In the genomic region with DNA sequence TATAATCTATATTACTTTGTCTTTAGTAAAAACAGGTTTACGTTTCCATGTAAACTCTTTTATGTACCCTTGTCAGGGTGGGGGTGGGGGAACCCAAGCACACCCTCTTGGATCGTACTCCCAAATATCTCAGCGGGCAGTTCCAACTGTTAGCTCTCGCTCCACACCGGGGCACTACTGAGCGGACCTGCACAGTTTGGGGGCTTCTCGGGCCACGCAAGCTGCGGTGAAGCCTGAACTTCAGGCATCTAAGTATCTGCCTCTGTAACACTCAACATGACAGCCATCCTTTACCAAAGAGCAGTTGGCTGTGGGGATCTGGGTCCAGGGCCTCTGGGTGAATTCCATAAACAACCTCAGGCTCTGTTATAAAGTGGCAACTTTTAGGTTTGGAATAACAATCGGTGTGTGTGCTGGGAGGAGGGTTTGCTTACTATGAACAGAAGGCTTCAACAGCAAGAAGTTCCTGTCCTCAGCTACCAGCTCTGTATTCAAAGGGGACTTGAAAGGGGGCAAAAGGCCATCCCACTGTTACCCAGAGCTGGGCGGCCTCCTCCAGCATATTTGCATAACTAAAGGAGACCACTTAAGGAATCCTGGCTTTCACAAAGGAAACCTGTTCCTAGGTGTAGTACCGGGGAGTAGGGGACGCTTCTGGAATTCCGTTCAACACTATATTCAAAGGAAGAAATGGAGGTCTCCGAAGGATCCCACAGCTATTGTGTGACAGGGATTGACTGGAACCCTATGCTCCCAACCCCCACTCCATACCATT, we compare ENCODE assay signal across 18 mouse cellular contexts. TPM values are rescaled to one million over a fixed set of nuclear protein-coding genes. Genes with fewer than 3 reads are reported as not detected.
DNase-seq lines count a peak whose midpoint lies in the region; ATAC-seq and TF ChIP-seq lines count a peak whose summit lies in the region.
"Had no signal": no experiment of that assay in that cellular context is flagged by ENCODE, and none has a peak within 500 bp of the region (broad histone marks: within the 10 kb centered on the region; RNA-seq: fewer than 3 reads in every experiment).

No protein-coding gene starts in this region.

- no peak for TF ChIP-seq CTCF in liver, postnatal 0 days (IDR thresholded peaks at IDR 0.05; ENCODE audit: low read depth)
- peak; percentile 45 for TF ChIP-seq CTCF in E14TG2a.4 (conservative IDR thresholded peaks at IDR 0.05; ENCODE audit: low read length)
- TF ChIP-seq CTCF in heart, adult 2 months (IDR thresholded peaks at IDR 0.05): no peak

- H3K4me3 ChIP-seq in forebrain, embryonic 11.5 days (ENCODE audit: low read depth, low read length): no peak overlapping the region
- H3K4me3 ChIP-seq in forebrain, embryonic 13.5 days: no peak overlapping the region
- H3K4me3 ChIP-seq in liver, embryonic 12.5 days: no peak overlapping the region
- no peak overlapping the region for H3K4me3 ChIP-seq in liver, postnatal 0 days (ENCODE audit: low read depth, low read length)
- H3K4me3 ChIP-seq in E14TG2a.4 (replicated peaks; ENCODE audit: low read length): peak overlapping the region; percentile 96
- H3K4me3 ChIP-seq in heart, adult 2 months: no peak overlapping the region
- H3K4me3 ChIP-seq: heart, embryonic 13.5 days; limb, embryonic 12.5 days; megakaryocyte, embryonic 14.5 days; myocyte had no signal

- H3K4me2 ChIP-seq in forebrain, embryonic 11.5 days (ENCODE audit: low read depth, low read length, severe bottlenecking): peak overlapping the region; percentile 11; the same call in 1 of the 2 replicates
- H3K4me2 ChIP-seq in forebrain, embryonic 13.5 days: no peak overlapping the region
- no peak overlapping the region for H3K4me2 ChIP-seq in liver, embryonic 12.5 days
- H3K4me2 ChIP-seq in liver, postnatal 0 days (ENCODE audit: low read depth, low read length): no peak overlapping the region
- H3K4me2 ChIP-seq: heart, embryonic 13.5 days; limb, embryonic 12.5 days had no signal

- DNase-seq in forebrain, embryonic 11.5 days (ENCODE audit: low spot score): no peak
- no peak for DNase-seq in liver, postnatal 0 days
- DNase-seq in embryo, embryonic 10.5 days (ENCODE audit: low spot score): peak; percentile 63
- DNase-seq in urinary bladder, postnatal 36 days (ENCODE audit: low spot score in 2 of 2): no peak
- DNase-seq in heart, adult 2 months: no peak
- DNase-seq: adrenal gland, postnatal 10 days; cerebellum, adult 18-20 months; gastrocnemius, postnatal 36 days; right cerebral cortex, postnatal 25 days; thymus, postnatal 25 days had no signal

- H3K9ac ChIP-seq in forebrain, embryonic 11.5 days (ENCODE audit: low read length): no peak overlapping the region
- no peak overlapping the region for H3K9ac ChIP-seq in forebrain, embryonic 13.5 days
- no peak overlapping the region for H3K9ac ChIP-seq in liver, embryonic 12.5 days
- H3K9ac ChIP-seq in liver, postnatal 0 days (replicated peaks): no peak overlapping the region
- no peak overlapping the region for H3K9ac ChIP-seq in heart, adult 2 months (ENCODE audit: low read depth, low read length)
- H3K9ac ChIP-seq: heart, embryonic 13.5 days; limb, embryonic 12.5 days had no signal

- H3K4me1 ChIP-seq in forebrain, embryonic 11.5 days (replicated peaks; ENCODE audit: control insufficient read depth, insufficient read depth, low read length): peaks cover 11% of the 10 kb centered on the region; the same call in 1 of the 2 replicates
- peaks cover 11% of the 10 kb centered on the region for H3K4me1 ChIP-seq in forebrain, embryonic 13.5 days
- peaks cover 71% of the 10 kb centered on the region for H3K4me1 ChIP-seq in liver, embryonic 12.5 days
- H3K4me1 ChIP-seq in liver, postnatal 0 days (ENCODE audit: insufficient read depth): peaks cover 9% of the 10 kb centered on the region
- peaks cover 77% of the 10 kb centered on the region for H3K4me1 ChIP-seq in E14TG2a.4 (replicated peaks; ENCODE audit: low read depth, low read length)
- no peaks in the 10 kb centered on the region for H3K4me1 ChIP-seq in heart, adult 2 months (ENCODE audit: control insufficient read depth, insufficient read depth, low read length)
- H3K4me1 ChIP-seq: heart, embryonic 13.5 days had no signal

- no peaks in the 10 kb centered on the region for H3K79me2 ChIP-seq in heart, adult 2 months (replicated peaks; ENCODE audit: control insufficient read depth, insufficient read depth, low read length)

- 0 out of 2 replicates have a peak overlapping the region, but pooled peaks have one; percentile 18 for H3K27ac ChIP-seq in forebrain, embryonic 11.5 days (ENCODE audit: low read depth, low read length)
- H3K27ac ChIP-seq in forebrain, embryonic 13.5 days: no peak overlapping the region
- peak overlapping the region; percentile 89; the same call in 1 of the 2 replicates for H3K27ac ChIP-seq in liver, embryonic 12.5 days
- no peak overlapping the region for H3K27ac ChIP-seq in liver, postnatal 0 days (ENCODE audit: low read depth)
- H3K27ac ChIP-seq in heart, adult 2 months: no peak overlapping the region
- H3K27ac ChIP-seq: heart, embryonic 13.5 days; limb, embryonic 12.5 days had no signal

- H3K9me3 ChIP-seq in forebrain, embryonic 11.5 days (ENCODE audit: control insufficient read depth, low read length): no peaks in the 10 kb centered on the region
- H3K9me3 ChIP-seq in forebrain, embryonic 13.5 days (replicated peaks): no peaks in the 10 kb centered on the region
- H3K9me3 ChIP-seq in liver, embryonic 12.5 days (replicated peaks): no peaks in the 10 kb centered on the region
- no peaks in the 10 kb centered on the region for H3K9me3 ChIP-seq in liver, postnatal 0 days (ENCODE audit: low read length)
- H3K9me3 ChIP-seq in E14TG2a.4 (ENCODE audit: low read length): no peaks in the 10 kb centered on the region
- H3K9me3 ChIP-seq: G1E; heart, embryonic 13.5 days; limb, embryonic 12.5 days; megakaryocyte, embryonic 14.5 days had no signal

- intact Hi-C loops in heart, adult 2 months (cut with DNase I): no loop called here

- WGBS in forebrain, embryonic 11.5 days: 14% methylated on average over 15 of the region's 15 CpGs
- WGBS in forebrain, embryonic 13.5 days: 17% methylated on average over 15 of the region's 15 CpGs
- WGBS in liver, embryonic 12.5 days (ENCODE audit: insufficient replicate concordance): 69% methylated on average over 15 of the region's 15 CpGs
- 71% methylated on average over 15 of the region's 15 CpGs for WGBS in liver, postnatal 0 days (ENCODE audit: insufficient replicate concordance)
- WGBS in heart, adult 2 months: 66% methylated on average over 15 of the region's 15 CpGs

- ATAC-seq in forebrain, embryonic 11.5 days (replicated peaks; ENCODE audit: low FRiP score): no peak
- no peak for ATAC-seq in forebrain, embryonic 13.5 days
- no peak for ATAC-seq in liver, embryonic 12.5 days
- no peak for ATAC-seq in liver, postnatal 0 days

- H3K36me3 ChIP-seq in forebrain, embryonic 11.5 days (ENCODE audit: control insufficient read depth, insufficient read depth, low read length): no peaks in the 10 kb centered on the region
- no peaks in the 10 kb centered on the region for H3K36me3 ChIP-seq in forebrain, embryonic 13.5 days (ENCODE audit: poor library complexity, severe bottlenecking)
- peaks cover 3% of the 10 kb centered on the region for H3K36me3 ChIP-seq in liver, embryonic 12.5 days
- H3K36me3 ChIP-seq in liver, postnatal 0 days (replicated peaks; ENCODE audit: insufficient read depth, low read length): no peaks in the 10 kb centered on the region
- H3K36me3 ChIP-seq in E14TG2a.4 (ENCODE audit: insufficient read depth, low read length): peaks cover 24% of the 10 kb centered on the region
- H3K36me3 ChIP-seq in heart, adult 2 months (ENCODE audit: control insufficient read depth, insufficient read depth, low read length): no peaks in the 10 kb centered on the region
- H3K36me3 ChIP-seq: G1E; heart, embryonic 13.5 days had no signal

- no peak for TF ChIP-seq EP300 in liver, postnatal 0 days (IDR thresholded peaks at IDR 0.05; ENCODE audit: low read depth)
- TF ChIP-seq EP300 in heart, adult 2 months (IDR thresholded peaks at IDR 0.05; ENCODE audit: insufficient read depth, low read depth, low read length): no peak

- no peak for TF ChIP-seq POLR2A in heart, adult 2 months (IDR thresholded peaks at IDR 0.05; ENCODE audit: insufficient read depth, low read depth, low read length)

- H3K27me3 ChIP-seq in forebrain, embryonic 11.5 days (ENCODE audit: control insufficient read depth, insufficient read depth, low read length): no peaks in the 10 kb centered on the region; the same call in 1 of the 2 replicates
- no peaks in the 10 kb centered on the region for H3K27me3 ChIP-seq in forebrain, embryonic 13.5 days
- H3K27me3 ChIP-seq in liver, embryonic 12.5 days (replicated peaks): peaks cover 13% of the 10 kb centered on the region
- no peaks in the 10 kb centered on the region for H3K27me3 ChIP-seq in liver, postnatal 0 days (ENCODE audit: insufficient read depth, low read length)
- no peaks in the 10 kb centered on the region for H3K27me3 ChIP-seq in E14TG2a.4 (ENCODE audit: insufficient read depth, low read length)
- H3K27me3 ChIP-seq in heart, adult 2 months (ENCODE audit: control insufficient read depth, insufficient read depth, low read length): 0 out of 2 replicates have a peak, but pooled peaks cover 2% of the 10 kb centered on the region
- H3K27me3 ChIP-seq: megakaryocyte, embryonic 14.5 days had no signal

RNA-seq across cellular contexts. Expression of gene B3gnt7, which starts 8.1 kb away (rescaled TPM):
- 3.7 and 3.9 TPM in 2 replicates for polyA plus RNA-seq in forebrain, embryonic 11.5 days (2014; fragmentation: Nextera tagmentation; extraction: Ambion mirVana)
- 1.5 and 2.1 TPM in 2 replicates for polyA plus RNA-seq in forebrain, embryonic 13.5 days (2015; fragmentation: Nextera tagmentation; extraction: Ambion mirVana)
- 4.7 and 4.8 TPM in 2 replicates for polyA plus RNA-seq in liver, embryonic 12.5 days (2016; fragmentation: Nextera tagmentation; extraction: Ambion mirVana)
- polyA plus RNA-seq in liver, postnatal 0 days (2015; fragmentation: Nextera tagmentation; extraction: Ambion mirVana): 0.46 and 1.0 TPM in 2 replicates
- total RNA-seq in heart, adult 2 months (2021): under 1 TPM; 0.41 to 0.57 TPM
- 0.62 and 0.82 TPM in 2 replicates for polyA plus RNA-seq in heart, adult 2 months (2012; rRNA removed)
- total RNA-seq: gastrocnemius, postnatal 36 days had no signal
- polyA plus RNA-seq: G1E, myocyte had no signal

RNA-seq across cellular contexts. Expression of gene Ncl, which starts 48.5 kb away (rescaled TPM):
- polyA plus RNA-seq in forebrain, embryonic 11.5 days (2014; fragmentation: Nextera tagmentation; extraction: Ambion mirVana): 410 and 411 TPM in 2 replicates
- polyA plus RNA-seq in forebrain, embryonic 13.5 days (2015; fragmentation: Nextera tagmentation; extraction: Ambion mirVana): 285 and 294 TPM in 2 replicates
- polyA plus RNA-seq in liver, embryonic 12.5 days (2016; fragmentation: Nextera tagmentation; extraction: Ambion mirVana): 648 and 660 TPM in 2 replicates
- 169 and 175 TPM in 2 replicates for polyA plus RNA-seq in liver, postnatal 0 days (2015; fragmentation: Nextera tagmentation; extraction: Ambion mirVana)
- 100 to 1,000 TPM in 1 of 2 experiments, 10 to 100 TPM in 1; 95.9 to 120 TPM for total RNA-seq in heart, adult 2 months (2021)
- polyA plus RNA-seq in heart, adult 2 months (2012; rRNA removed): 7.2 and 10.3 TPM in 2 replicates

Comparison
In these comparisons a context has a peak if more than half of its experiments do, and no peak if none do; other contexts are left out.
1. H3K27ac ChIP-seq: peak in forebrain, embryonic 11.5 days (single experiment) and liver, embryonic 12.5 days (single experiment); none in forebrain, embryonic 13.5 days (single experiment), liver, postnatal 0 days (single experiment) and heart, adult 2 months (single experiment).
2. RNA of gene Ncl, which starts 48.5 kb away (polyA plus RNA-seq): 648 to 660 TPM in liver, embryonic 12.5 days, 410 to 411 TPM in forebrain, embryonic 11.5 days, 285 to 294 TPM in forebrain, embryonic 13.5 days and 169 to 175 TPM in liver, postnatal 0 days; 7.2 to 10.3 TPM in heart, adult 2 months; every median in the first group is over 10 times any median in the second.